Mouse (Mus musculus) layer of hippocampus, adult 2 months (tissue): Measurements from ENCODE around the gene Platr17. TPM values are rescaled to one million over a fixed set of nuclear protein-coding genes. Genes with fewer than 3 reads are reported as not detected.
A peak's percentile ranks its signal among the peaks of the same experiment; 100 is the strongest.
"Not testable (repeated sequence)": the region's sequence is repeated elsewhere in the genome, so short reads cannot be mapped to it uniquely, and the experiment has no call there.

ENCODE experiments used
- DNase-seq, 2 experiments: peaks; one replicate each; pipeline ENCODE4 v3.0.0; 2022; ENCODE audit warnings: low spot score in 2 of 2
- H3K27ac ChIP-seq: fragments of 200-600 bp; 2 replicates; pipeline ENCODE4 v1.8.1; 2022
- H3K4me3 ChIP-seq: fragments of 200-600 bp; 2 replicates; pipeline ENCODE4 v1.8.1; 2022; ENCODE audit warnings: mild to moderate bottlenecking
- CTCF ChIP-seq: fragments of 200-600 bp; conservative IDR thresholded peaks from 2 replicates; pipeline ENCODE4 v1.8.1; 2022; ENCODE audit warnings: antibody characterized with exemption, mild to moderate bottlenecking, moderate library complexity
- total RNA-seq, 2 experiments: library from RNA; stranded (reverse); gene quantifications; 2 replicates each; pipeline ENCODE4 v1.2.3; 2021

Platr17 gene
- total RNA-seq, 2 experiments from 2014 or later: 0.61 to 0.64 TPM

DNA sequence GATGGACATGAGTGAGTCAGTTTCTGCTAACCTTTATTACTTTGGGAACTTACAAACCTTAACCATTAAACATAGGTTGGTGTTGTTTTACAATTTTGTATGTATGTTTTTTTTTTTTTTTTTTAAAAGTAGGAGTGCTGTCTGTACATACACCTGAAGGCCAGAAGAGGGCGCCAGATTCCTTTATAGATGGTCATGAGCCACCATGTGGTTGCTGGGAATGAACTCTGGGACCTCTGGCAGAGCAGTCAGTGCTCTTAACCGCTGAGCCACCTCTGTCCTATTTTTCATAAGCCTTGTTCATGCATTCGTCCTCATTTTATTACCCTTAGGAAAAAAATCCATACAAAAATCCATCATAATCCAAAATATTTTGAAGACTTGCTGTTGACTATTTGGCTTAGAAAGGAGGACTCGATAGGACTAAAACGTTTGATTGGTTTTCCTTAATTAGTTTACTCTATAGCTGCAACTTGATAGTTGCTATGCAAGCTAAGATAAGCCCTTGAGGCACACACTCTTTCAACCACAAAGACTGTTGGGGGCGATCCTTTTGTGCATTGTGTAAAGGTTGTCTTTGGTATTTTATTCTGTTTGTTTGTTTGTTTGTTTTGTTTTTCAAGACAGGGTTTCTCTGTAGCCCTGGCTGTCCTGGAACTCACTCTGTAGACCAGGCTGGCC is 7.7 kb upstream of the Platr17 start:
- H3K27ac ChIP-seq: no peak overlapping the region
- no peak overlapping the region for H3K4me3 ChIP-seq
- no peak for DNase-seq
- peak; percentile 74 for TF ChIP-seq CTCF

DNA sequence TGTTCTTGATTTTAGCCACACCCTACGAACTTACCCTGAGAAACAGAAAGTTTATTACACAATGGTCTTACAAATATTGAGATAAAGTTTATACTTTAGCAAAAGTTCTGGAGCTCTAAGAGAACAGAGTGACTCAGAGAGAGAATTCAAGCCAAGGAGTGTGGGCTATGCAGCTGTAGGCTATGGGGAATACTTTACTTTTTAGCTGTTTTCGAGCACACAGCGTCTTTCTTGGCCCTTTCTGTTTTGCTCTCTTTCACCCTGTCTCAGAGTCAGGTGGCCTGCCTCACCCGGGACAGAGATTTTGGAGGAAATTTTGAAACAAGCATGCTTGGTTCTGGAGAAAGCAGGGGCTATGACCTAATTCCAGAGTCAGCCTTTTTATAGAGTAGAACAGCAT is 6.7 kb upstream of the Platr17 start:
- not testable (repeated sequence) for DNase-seq, H3K27ac ChIP-seq, H3K4me3 ChIP-seq

DNA sequence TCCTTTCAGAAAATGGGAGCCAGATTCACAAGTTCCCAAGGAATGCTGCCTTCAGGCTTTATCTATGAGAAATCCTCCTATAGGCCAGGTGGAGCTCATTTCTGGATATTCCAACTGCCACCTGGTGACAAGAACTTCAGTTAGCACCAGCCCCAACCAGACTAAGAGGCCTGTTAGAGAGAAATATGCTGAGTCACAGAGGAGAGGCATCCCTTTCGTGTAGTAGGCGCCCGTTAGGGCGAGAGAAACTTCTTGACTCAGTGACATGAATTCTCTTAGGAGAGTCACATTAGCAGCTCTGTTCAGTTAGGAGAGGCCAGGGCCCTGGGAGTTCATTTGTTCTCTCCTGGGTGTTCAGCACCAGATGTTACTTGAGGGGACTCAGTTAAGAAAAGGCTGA is 5.3 kb upstream of the Platr17 start:
- no peak for DNase-seq
- H3K27ac ChIP-seq: no peak overlapping the region
- TF ChIP-seq CTCF: no peak
- H3K4me3 ChIP-seq: no peak overlapping the region

DNA sequence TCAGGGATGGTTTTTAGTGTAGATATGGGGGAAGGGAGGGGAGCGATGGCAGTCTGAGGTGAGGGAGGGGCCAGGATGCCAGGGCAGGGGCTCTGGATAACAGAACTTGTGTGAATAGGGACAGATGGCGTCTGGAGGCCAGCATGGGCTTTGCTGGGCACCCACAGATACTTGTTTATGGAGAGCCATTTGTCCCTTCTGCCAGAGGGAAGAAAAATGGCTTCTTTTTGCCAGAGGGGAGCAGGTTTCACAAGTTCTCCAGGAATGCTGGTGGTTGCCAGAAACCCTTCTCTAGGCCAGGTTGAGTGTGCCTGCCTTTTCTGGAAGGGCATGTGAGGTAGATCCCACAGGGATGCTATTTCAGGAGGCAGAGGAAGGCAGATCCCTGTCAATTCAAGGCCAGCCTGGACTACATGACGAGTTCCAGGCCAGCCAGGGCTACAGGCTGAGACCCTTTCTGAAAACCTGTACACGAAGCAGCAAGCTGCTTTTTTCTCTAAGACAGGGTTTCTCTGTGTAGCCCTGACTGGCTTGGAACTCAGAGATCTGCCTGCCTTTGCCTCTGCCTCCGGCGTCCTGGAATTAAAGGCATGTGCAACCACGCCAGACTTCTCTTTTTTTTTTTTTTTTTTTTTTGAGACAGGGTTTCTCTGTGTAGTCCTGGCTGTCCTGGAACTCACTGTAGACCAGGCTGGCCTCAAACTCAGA is 4.5 kb upstream of the Platr17 start:
- Histone ChIP-seq H3K27ac (no peak overlapping the region), H3K4me3 (no peak overlapping the region)
- TF ChIP-seq CTCF: no peak
- no peak for DNase-seq

DNA sequence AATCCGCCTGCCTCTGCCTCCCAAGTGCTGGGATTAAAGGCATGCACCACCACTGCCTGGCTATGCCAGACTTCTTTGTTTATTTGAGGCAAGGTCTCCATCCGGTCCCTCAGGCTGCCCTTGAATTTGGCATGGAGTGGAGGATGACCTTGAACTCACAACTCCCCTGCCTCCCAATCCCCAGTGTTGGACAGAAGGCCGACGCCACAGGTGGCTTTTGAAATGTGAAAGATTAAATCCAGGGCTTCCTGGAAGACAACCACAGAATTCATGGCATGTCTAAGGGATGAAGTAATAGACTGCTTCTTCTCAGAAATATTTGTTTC is 4.0 kb upstream of the Platr17 start:
- no peak overlapping the region for H3K4me3 ChIP-seq
- H3K27ac ChIP-seq: no peak overlapping the region
- TF ChIP-seq CTCF: no peak
- no peak for DNase-seq

DNA sequence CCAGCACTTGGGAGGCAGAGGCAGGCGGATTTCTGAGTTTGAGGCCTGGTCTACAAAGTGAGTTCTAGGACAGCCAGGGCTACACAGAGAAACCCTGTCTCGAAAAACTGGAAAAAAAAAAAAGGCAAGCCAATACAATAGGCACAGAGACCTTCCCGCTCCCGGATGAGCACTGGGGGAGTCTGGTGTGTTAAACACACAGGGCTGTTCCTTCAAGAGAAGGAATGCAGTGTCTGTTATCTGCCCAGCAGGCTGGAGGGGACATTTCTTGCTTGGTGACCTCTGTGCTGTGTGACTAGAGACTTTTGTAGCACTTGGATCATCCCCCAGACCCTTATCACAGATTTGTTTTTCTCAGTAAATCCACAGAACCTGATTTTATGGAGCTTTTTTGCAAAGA is 3.3 kb upstream of the Platr17 start:
- no peak overlapping the region for H3K27ac ChIP-seq
- TF ChIP-seq CTCF: no peak
- H3K4me3 ChIP-seq: no peak overlapping the region
- DNase-seq: no peak

DNA sequence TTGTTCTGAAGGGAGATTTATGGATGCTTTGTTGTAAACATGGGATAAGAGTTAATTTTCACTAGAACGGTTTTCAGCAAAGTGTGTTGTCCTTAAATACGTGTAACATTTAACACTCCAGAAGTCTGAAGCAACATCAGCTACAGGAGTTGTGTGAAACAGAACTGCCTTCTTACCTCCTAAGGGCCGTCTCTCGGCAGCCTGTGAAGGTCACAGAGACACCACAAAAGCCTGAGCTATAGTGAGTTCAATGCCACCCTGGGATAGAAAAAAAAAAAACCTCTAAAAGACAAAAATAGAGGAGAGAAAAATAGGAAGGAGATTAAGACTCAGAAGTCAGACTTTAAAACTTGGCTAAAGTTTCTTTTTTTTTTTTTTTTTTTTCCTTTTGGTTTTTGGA is 2.9 kb upstream of the Platr17 start:
- no peak for DNase-seq
- Histone ChIP-seq H3K27ac (no peak overlapping the region), H3K4me3 (no peak overlapping the region)
- TF ChIP-seq CTCF: no peak

DNA sequence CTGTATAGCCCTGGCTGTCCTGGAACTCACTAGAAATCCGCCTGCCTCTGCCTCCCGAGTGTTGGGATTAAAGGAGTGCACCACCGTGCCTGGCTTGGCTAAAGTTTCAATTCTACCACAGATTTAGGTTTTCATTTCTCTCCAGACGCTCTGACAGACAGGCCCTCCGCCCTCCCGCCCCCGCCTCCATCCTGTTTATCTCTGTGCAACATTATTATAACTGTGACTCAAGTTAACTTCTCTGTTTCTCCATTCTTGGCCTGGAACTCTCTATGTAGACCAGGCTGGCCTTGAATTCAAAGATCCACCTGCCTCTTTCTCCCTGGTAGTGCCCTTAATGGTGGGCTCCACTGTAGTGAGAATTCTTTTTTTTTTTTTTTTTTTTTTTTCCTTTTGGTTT is 2.4 kb upstream of the Platr17 start:
- no peak overlapping the region for H3K27ac ChIP-seq
- no peak overlapping the region for H3K4me3 ChIP-seq
- DNase-seq: no peak
- no peak for TF ChIP-seq CTCF

DNA sequence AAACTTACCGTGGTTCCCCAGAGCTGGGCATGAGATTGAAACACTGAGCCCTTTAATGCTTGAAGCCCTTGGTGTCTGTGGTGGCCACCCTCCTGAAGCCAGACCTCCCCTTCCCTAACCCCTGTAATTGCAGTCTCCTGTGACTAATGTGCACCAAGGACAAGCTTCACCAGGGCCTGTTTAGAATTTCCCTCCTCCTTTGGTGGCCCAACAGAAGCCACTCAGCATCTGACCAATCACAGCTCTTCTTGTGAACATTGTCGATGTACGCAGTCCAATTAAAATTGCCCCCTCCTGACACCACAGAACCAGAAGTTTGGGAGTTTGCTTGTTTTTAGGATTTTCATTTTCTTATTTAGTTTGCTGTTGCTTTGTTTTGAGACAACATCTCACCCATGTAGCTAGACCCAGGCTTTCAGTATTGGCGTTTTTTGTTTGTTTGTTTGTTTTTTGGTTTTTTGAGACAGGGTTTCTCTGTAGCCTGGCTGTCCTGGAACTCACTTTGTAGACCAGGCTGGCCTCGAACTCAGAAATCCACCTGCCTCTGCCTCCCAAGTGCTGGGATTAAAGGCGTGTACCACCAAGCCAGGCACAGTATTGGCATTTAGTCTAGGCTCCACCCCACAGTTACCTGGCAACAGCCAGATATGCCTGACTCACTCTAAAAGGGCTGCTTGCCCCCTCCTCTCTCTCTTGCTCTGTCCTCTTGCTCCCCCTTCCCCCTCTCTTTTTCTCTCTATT is 854 bp upstream of the Platr17 start:
- not testable (repeated sequence) for H3K27ac ChIP-seq, H3K4me3 ChIP-seq, DNase-seq

DNA sequence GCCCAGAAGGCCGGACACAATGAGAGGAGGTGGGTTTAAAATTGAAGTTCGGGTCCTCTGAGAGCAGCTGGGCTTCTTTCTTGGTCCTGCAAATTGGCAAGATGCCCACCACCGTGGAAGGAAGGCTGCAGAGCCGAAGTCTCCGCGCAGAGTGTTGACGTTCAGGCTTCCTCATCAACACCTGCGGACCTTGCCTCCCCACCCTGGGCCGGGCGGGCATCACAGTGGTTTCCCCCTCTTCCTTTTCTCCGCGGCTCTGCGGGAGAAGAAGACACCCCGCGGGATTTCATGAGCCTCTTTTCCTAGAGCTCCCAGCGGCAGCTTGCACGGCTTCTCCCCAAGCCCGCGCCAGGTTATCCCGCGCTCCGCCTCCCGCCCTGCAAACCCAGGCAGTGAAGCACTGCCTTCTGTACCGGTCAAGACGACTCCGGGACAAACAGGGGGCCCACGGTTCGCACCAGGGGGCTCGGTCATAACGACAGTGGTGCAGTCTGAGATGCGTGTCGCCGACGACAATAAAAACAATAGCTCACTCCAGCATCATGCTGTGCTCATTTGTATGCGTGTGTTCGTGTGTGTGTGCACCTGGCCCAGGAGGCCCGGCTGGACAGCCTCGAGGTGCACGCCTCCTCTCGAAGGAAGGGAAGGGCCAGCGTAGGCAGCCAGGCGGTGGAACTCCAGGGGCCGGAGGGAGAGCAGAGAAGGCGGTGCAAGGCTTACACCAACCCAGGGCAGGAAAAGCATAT is 3.6 kb downstream of the Platr17 start:
- TF ChIP-seq CTCF: no peak

DNA sequence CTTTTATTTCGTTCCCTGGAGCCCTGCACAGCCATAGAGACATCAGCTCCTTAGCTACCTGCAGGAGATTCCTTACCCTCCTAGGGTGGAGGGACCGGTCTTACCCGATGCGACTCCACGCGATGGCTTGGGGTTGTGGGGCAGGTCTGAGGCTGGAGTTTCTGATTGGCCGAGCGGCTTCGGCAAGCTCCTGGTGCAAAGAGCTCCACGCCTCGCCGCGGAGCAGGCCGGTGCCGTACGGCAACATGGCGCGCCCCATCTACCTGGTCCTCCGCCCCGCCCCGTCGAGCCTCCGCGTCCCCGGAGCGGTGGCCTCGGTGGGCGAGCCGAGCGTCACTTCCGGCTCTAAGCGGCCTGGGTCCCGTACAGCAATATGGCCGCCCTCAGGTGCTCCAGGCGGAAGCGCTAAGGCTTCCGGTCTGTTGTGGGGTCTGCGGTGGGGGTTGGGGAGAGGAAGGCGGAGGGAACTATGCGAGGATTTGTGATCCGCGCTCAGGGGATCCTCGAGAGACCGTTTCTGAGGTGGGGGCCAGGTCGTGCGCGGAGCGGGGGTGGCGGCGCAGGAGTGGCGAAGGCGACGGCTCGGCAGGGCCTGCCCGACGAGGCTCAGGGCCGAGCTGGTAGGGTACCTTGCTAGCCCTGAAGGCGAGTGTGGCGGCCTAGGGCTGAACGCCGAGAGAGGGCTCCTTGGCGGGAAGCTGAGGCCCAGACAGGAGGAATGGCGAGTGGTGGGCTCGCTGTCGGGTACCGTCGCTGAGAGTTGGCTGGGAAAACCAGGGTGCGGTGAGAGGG is 4.3 kb downstream of the Platr17 start, which contains the start of gene Daxx:
TSS of gene Daxx (plus strand) at position 338 of the 792 bp plus-strand sequence.
- peak within 1 kb of the TSS; percentile 76 for H3K4me3 ChIP-seq
- TF ChIP-seq CTCF: no peak
- H3K27ac ChIP-seq: peak within 1 kb of the TSS; percentile 92
- peak; percentile 98 to 99 for DNase-seq

More for the DNA sequence above, 3.6 kb downstream of the Platr17 start:
- Histone ChIP-seq H3K4me3 (peak overlapping the region; percentile 76), H3K27ac (peak overlapping the region; percentile 92)
- peak in 1 of 2 experiments; percentile 42 for DNase-seq

DNA sequence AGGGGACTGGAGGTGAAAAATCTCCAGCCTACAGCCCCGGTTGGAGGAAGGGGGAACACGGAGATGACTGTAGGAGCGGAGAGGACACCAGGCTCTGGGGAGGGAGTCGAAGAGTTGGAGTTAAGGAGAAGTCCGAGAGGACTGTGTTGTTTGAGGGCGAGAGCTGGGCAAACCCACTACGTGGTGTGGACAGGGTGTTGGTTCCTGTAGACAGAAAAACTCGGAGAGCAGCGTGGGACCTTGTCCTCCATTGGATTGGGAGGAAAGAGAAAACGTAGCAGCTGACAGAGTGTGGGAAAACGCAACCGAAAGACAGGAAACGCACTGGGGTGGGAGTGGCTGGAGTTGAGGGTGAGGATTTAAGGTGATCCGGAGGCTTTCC is 4.9 kb downstream of the Platr17 start:
- H3K4me3 ChIP-seq: peak overlapping the region; percentile 76
- DNase-seq: no peak
- peak overlapping the region; percentile 92 for H3K27ac ChIP-seq
- TF ChIP-seq CTCF: no peak
